Mouse (Mus musculus) midbrain, embryonic 13.5 days (tissue): ENCODE measurements at regions not wholly inside any gene's neighbourhood (a gene's known extent, or its start where the extent isn't known, plus 50 kb on each side); places are given as distances from the start of the nearest gene placed in this dataset.

ENCODE experiments used
- ATAC-seq: fragments of 200-750 bp; cut with Nextera tagmentation; 2 replicates; pipeline ENCODE4 v1.8.0; 2017; ENCODE audit warnings: mild to moderate bottlenecking, moderate TSS enrichment, moderate library complexity
- H3K27ac ChIP-seq: fragments of 300-500 bp; sonication (generic); 2 replicates; pipeline ENCODE4 v1.5.1; 2015; ENCODE audit warnings: inconsistent platforms, mild to moderate bottlenecking, moderate library complexity
- H3K27me3 ChIP-seq: fragments of 300-500 bp; sonication (generic); 2 replicates; pipeline ENCODE4 v1.6.1; 2015; ENCODE audit warnings: mild to moderate bottlenecking, inconsistent platforms
- H3K36me3 ChIP-seq: fragments of 300-500 bp; sonication (generic); 2 replicates; pipeline ENCODE4 v1.6.1; 2015; ENCODE audit warnings: mild to moderate bottlenecking, inconsistent platforms
- H3K4me1 ChIP-seq: fragments of 300-500 bp; sonication (generic); replicated peaks from 2 replicates; pipeline ENCODE4 v1.6.1; 2015; ENCODE audit warnings: inconsistent platforms
- H3K4me2 ChIP-seq: fragments of 300-500 bp; sonication (generic); replicated peaks from 2 replicates; pipeline ENCODE4 v1.6.1; 2015; ENCODE audit warnings: moderate library complexity, mild to moderate bottlenecking, inconsistent platforms
- H3K4me3 ChIP-seq: fragments of 300-500 bp; sonication (generic); replicated peaks from 2 replicates; pipeline ENCODE4 v1.5.1; 2015; ENCODE audit warnings: mild to moderate bottlenecking, inconsistent platforms
- H3K9ac ChIP-seq: fragments of 300-500 bp; sonication (generic); replicated peaks from 2 replicates; pipeline ENCODE4 v1.6.1; 2015; ENCODE audit warnings: mild to moderate bottlenecking, inconsistent platforms
- H3K9me3 ChIP-seq: fragments of 300-500 bp; sonication (generic); 2 replicates; pipeline ENCODE4 v1.6.1; 2016; ENCODE audit warnings: mild to moderate bottlenecking, inconsistent platforms
- WGBS: fragments of 180-500 bp; shearing (Covaris S2); methylation state at CpG from one replicate; pipeline ENCODE4 v1.1.7; 2015; 5-methylcytosine and 5-hydroxymethylcytosine counted together

GRCm38 (mm10) chr7:71289702-71290101 lies 61.6 kb downstream of the Gm10295 start:
- H3K4me2 ChIP-seq, result no peak overlapping the region
- H3K27ac ChIP-seq, result no peak overlapping the region
- WGBS, result 83% methylated on average over 4 of the region's 4 CpGs
- no peaks in the 10 kb centered on the region for H3K36me3 ChIP-seq
- no peaks in the 10 kb centered on the region for H3K4me1 ChIP-seq
- no peaks in the 10 kb centered on the region for H3K27me3 ChIP-seq
- no peak for ATAC-seq
- no peaks in the 10 kb centered on the region for H3K9me3 ChIP-seq
- no peak overlapping the region for H3K4me3 ChIP-seq
- no peak overlapping the region for H3K9ac ChIP-seq

DNA sequence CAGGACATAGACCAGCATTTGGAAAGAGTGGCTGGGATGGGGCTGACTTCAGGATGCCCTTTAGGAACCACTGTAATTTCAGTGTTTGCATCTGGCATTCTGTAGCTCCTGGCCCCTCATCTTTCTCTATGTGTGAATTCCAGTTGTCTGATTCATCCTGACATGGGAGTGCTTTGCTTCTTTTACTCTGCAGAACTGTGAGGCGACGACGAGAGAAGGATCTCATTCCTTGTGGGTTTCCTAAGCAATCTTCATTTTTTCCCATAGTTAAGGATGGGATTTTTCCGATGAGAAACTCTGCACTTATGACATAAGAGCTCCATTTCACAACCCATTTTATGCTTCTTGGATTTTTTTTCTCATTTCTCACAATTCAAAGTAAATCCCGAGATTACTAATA lies 62.0 kb downstream of the Gm10295 start:
- no peaks in the 10 kb centered on the region for H3K9me3 ChIP-seq
- H3K9ac ChIP-seq, result no peak overlapping the region
- H3K4me1 ChIP-seq, result no peaks in the 10 kb centered on the region
- WGBS, result 83% methylated on average over 5 of the region's 5 CpGs
- no peak for ATAC-seq
- H3K36me3 ChIP-seq, result no peaks in the 10 kb centered on the region
- no peak overlapping the region for H3K27ac ChIP-seq
- H3K4me3 ChIP-seq, result no peak overlapping the region
- H3K27me3 ChIP-seq, result no peaks in the 10 kb centered on the region
- H3K4me2 ChIP-seq, result no peak overlapping the region

DNA sequence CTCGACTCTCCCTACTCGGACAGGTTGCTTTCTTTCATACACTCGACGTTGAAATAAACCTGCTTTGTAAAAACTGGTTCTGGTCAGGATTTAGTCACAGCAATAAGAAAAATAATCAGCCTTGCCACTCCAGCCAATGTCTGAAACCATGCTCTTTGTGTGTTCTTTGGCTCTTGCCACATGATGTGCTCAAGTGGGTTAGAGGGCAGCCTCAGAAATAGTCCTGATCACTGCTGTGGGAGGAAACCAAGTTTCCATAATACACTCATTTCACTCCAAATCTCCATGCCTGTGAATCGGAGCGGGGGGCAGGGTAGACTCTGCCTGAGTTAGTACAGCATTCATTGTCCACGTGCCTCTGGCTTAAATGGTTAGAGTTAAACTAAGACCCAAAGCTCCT lies 63.8 kb downstream of the Gm10295 start:
- no peaks in the 10 kb centered on the region for H3K4me1 ChIP-seq
- no peak overlapping the region for H3K27ac ChIP-seq
- 86% methylated on average over 7 of the region's 7 CpGs for WGBS

DNA sequence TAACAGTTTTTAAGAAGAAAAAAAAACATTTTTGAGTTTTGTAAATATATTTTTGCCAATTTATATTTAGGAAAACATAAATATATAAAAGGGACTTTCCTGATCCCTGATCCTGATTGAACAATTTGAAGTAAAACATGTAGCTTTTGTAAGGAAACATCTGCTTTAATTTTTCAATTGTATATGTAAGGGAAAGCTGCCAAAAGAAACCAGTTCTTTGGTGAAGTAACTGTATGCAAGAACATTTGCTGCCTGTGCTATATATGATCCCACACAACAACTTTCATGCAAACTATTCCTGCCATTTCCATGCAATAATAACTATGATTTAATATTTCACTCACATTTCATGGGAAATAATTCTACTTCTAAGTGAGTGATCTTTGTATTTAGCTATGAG lies 67.0 kb downstream of the Gm10295 start:
- Histone ChIP-seq H3K4me3 (no peak overlapping the region), H3K4me2 (no peak overlapping the region), H3K27ac (no peak overlapping the region), H3K27me3 (no peaks in the 10 kb centered on the region), H3K4me1 (no peaks in the 10 kb centered on the region), H3K9me3 (no peaks in the 10 kb centered on the region), H3K36me3 (no peaks in the 10 kb centered on the region), H3K9ac (no peak overlapping the region)
- ATAC-seq, result no peak

More for the DNA sequence above, 63.8 kb downstream of the Gm10295 start:
- Histone ChIP-seq H3K36me3 (no peaks in the 10 kb centered on the region), H3K9ac (no peak overlapping the region), H3K4me2 (no peak overlapping the region), H3K9me3 (no peaks in the 10 kb centered on the region), H3K4me3 (no peak overlapping the region), H3K27me3 (no peaks in the 10 kb centered on the region)
- ATAC-seq, result no peak

DNA sequence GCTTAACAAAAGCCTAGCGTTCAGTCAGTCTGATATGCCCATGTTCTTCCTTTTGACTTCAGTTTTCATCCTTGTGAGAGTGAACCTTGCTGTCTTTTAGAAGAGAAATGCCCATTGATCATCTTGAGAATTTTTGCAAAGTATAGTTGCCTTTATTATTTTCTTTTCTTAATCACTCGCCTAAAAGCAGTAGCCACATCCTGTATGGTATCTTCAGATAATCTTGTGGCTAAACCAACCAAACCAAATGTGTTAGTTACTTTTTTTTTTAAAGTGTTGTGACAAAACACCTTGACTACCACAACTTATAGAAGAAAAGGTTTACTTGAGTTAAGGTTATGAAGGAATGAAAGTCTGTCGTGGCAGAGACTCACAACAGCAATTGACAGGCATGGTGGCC lies 67.9 kb downstream of the Gm10295 start:
- ATAC-seq, result no peak
- 91% methylated on average over 3 of the region's 3 CpGs for WGBS

GRCm38 (mm10) chr7:71266101-71266500 lies 85.2 kb downstream of the Gm10295 start:
- Histone ChIP-seq H3K9ac (no peak overlapping the region), H3K9me3 (no peaks in the 10 kb centered on the region), H3K4me1 (no peaks in the 10 kb centered on the region), H3K27ac (no peak overlapping the region), H3K4me3 (no peak overlapping the region), H3K36me3 (no peaks in the 10 kb centered on the region), H3K4me2 (no peak overlapping the region), H3K27me3 (no peaks in the 10 kb centered on the region)
- ATAC-seq, result no peak
- 85% methylated on average over 8 of the region's 8 CpGs for WGBS

More for the DNA sequence above, 67.9 kb downstream of the Gm10295 start:
- Histone ChIP-seq H3K9me3 (no peaks in the 10 kb centered on the region), H3K27me3 (no peaks in the 10 kb centered on the region), H3K36me3 (no peaks in the 10 kb centered on the region), H3K4me1 (no peaks in the 10 kb centered on the region), H3K9ac (no peak overlapping the region), H3K4me2 (no peak overlapping the region), H3K4me3 (no peak overlapping the region), H3K27ac (no peak overlapping the region)

DNA sequence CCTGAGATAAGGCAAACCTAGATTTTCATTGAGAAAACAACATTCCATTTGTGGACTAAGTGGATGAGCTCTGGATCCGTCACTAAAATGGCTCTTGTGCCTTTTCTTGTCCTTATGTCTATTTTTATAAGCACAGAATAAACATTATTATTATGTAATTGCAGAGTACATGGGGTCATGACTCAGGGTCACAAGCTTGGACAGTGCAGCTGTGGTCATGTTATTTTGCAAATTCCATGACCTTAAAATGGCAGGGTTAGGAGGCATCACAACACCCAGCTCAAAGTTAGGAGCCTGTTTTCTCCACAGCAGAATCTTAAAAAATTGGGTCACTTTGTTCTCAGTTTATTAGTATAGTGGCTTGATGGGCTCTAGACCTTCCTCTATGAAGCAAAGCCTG lies 87.2 kb downstream of the Gm10295 start:
- Histone ChIP-seq H3K36me3 (no peaks in the 10 kb centered on the region), H3K4me2 (no peak overlapping the region), H3K27ac (no peak overlapping the region), H3K9ac (no peak overlapping the region), H3K27me3 (no peaks in the 10 kb centered on the region), H3K4me1 (no peaks in the 10 kb centered on the region), H3K9me3 (no peaks in the 10 kb centered on the region), H3K4me3 (no peak overlapping the region)
- ATAC-seq, result no peak
- 85% methylated on average over 1 of the region's 1 CpGs for WGBS

GRCm38 (mm10) chr7:71249669-71250068 lies 101.6 kb downstream of the Gm10295 start:
- Histone ChIP-seq H3K27me3 (no peaks in the 10 kb centered on the region), H3K27ac (no peak overlapping the region), H3K4me2 (no peak overlapping the region), H3K4me1 (no peaks in the 10 kb centered on the region), H3K36me3 (no peaks in the 10 kb centered on the region), H3K4me3 (no peak overlapping the region), H3K9me3 (no peaks in the 10 kb centered on the region), H3K9ac (no peak overlapping the region)
- no peak for ATAC-seq
- WGBS, result 81% methylated on average over 2 of the region's 2 CpGs

GRCm38 (mm10) chr7:71249216-71249615 lies 102.1 kb downstream of the Gm10295 start:
- H3K36me3 ChIP-seq, result no peaks in the 10 kb centered on the region
- H3K27me3 ChIP-seq, result no peaks in the 10 kb centered on the region
- 73% methylated on average over 5 of the region's 5 CpGs for WGBS
- no peak overlapping the region for H3K27ac ChIP-seq
- no peak overlapping the region for H3K4me3 ChIP-seq
- no peaks in the 10 kb centered on the region for H3K9me3 ChIP-seq
- no peak overlapping the region for H3K9ac ChIP-seq
- H3K4me1 ChIP-seq, result no peaks in the 10 kb centered on the region
- H3K4me2 ChIP-seq, result no peak overlapping the region
- no peak for ATAC-seq

GRCm38 (mm10) chr7:71247922-71248321 lies 103.4 kb downstream of the Gm10295 start:
- no peak for ATAC-seq
- Histone ChIP-seq H3K27ac (no peak overlapping the region), H3K27me3 (no peaks in the 10 kb centered on the region), H3K9ac (no peak overlapping the region), H3K9me3 (no peaks in the 10 kb centered on the region), H3K4me2 (no peak overlapping the region), H3K4me3 (no peak overlapping the region), H3K4me1 (no peaks in the 10 kb centered on the region), H3K36me3 (no peaks in the 10 kb centered on the region)
- 74% methylated on average over 5 of the region's 5 CpGs for WGBS

DNA sequence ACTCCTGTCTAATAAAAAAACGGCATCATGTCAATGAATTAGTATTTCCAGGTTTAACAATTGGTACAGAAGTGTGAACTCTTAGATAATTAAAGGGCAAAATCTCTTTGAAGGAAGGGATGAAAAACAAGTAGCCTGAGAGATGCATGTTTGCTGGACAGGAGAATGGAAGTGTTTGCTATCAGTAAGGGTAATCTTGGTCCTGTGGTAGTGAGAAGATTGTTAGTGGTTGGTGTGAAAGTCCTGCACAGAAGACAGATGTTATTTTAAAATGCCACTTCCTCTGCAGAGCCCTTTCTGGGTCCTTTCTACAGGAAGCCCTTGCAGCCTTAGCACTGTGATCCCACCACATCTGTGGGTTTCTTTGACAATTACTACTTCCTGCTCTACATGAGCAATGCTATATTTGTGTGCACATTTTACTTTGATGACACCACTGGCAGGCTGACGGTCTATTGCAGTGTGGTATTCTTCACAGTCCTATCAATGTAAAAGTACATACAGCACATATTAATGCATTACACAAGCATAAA lies 108.8 kb downstream of the Gm10295 start:
- no peak overlapping the region for H3K9ac ChIP-seq
- H3K9me3 ChIP-seq, result no peaks in the 10 kb centered on the region
- no peaks in the 10 kb centered on the region for H3K4me1 ChIP-seq
- no peak overlapping the region for H3K4me2 ChIP-seq
- WGBS, result 88% methylated on average over 2 of the region's 2 CpGs
- H3K27ac ChIP-seq, result no peak overlapping the region
- H3K27me3 ChIP-seq, result no peaks in the 10 kb centered on the region
- no peak overlapping the region for H3K4me3 ChIP-seq
- no peak for ATAC-seq
- no peaks in the 10 kb centered on the region for H3K36me3 ChIP-seq

GRCm38 (mm10) chr7:71239207-71239606 lies 112.1 kb downstream of the Gm10295 start:
- no peak overlapping the region for H3K9ac ChIP-seq
- no peak overlapping the region for H3K4me3 ChIP-seq
- no peaks in the 10 kb centered on the region for H3K9me3 ChIP-seq
- peaks cover 11% of the 10 kb centered on the region; the same call in 1 of the 2 replicates for H3K4me1 ChIP-seq
- H3K36me3 ChIP-seq, result no peaks in the 10 kb centered on the region
- no peak overlapping the region for H3K4me2 ChIP-seq
- ATAC-seq, result no peak
- H3K27ac ChIP-seq, result no peak overlapping the region
- WGBS, result 86% methylated on average over 3 of the region's 3 CpGs
- no peaks in the 10 kb centered on the region for H3K27me3 ChIP-seq

DNA sequence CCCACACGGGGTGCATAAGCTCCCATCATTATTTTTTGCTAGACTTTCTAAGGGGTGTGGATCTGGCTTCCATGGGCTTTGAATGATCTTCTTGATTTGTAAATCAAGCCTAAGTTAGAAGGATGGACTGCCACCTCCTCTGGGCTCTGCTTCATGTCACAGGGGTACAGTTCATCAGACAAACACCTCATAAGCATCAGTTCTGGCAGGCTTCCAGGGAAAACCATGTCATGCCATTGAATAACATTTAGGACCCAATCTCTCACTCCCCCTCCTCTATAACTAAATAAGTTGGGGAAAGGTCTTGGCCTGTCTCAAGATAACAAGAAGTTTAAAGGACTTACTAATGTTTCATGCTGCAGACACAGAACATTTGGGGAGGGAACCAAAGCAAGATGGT lies 115.0 kb downstream of the Gm10295 start:
- WGBS, result 57% methylated on average over 1 of the region's 1 CpGs
- Histone ChIP-seq H3K27ac (no peak overlapping the region), H3K9me3 (no peaks in the 10 kb centered on the region)

More for the DNA sequence above, 115.0 kb downstream of the Gm10295 start:
- no peak for ATAC-seq
- Histone ChIP-seq H3K4me1 (peaks cover 11% of the 10 kb centered on the region; the same call in 1 of the 2 replicates), H3K4me2 (no peak overlapping the region), H3K36me3 (no peaks in the 10 kb centered on the region), H3K4me3 (no peak overlapping the region), H3K27me3 (no peaks in the 10 kb centered on the region), H3K9ac (no peak overlapping the region)
